Mouse (Mus musculus) megakaryocyte, embryonic 14.5 days (primary cell): ENCODE measurements around the gene Pola2.

Experiments
- FLI1 ChIP-seq: IDR thresholded peaks from 2 replicates; pipeline ENCODE4 v1.6.1; 2012; ENCODE audit warnings: low read length, inconsistent platforms, mixed read lengths
- GATA1 ChIP-seq: IDR thresholded peaks from 3 replicates; pipeline ENCODE4 v1.6.1; 2012; ENCODE audit warnings: mixed read lengths, low read length, inconsistent platforms, borderline replicate concordance

GRCm38 (mm10) chr19:5998180-5998579 lies 34.2 kb upstream of the Pola2 start:
- TF ChIP-seq GATA1 = no peak
- no peak for TF ChIP-seq FLI1
